ENCODE assay signal across 22 mouse cellular contexts in genomic region chr6:111481866-111482265, GRCm38 (mm10).
"Had no signal": no experiment of that assay in that cellular context is flagged by ENCODE, and none has a peak within 500 bp of the region (broad histone marks: within the 10 kb centered on the region; RNA-seq: fewer than 3 reads in every experiment).

No protein-coding gene starts in this region.

- H3K27me3 ChIP-seq: limb, embryonic 12.5 days; limb, embryonic 15.5 days; lung, embryonic 15.5 days; megakaryocyte, embryonic 14.5 days; neural tube, embryonic 12.5 days had no signal

- ATAC-seq: midbrain, embryonic 16.5 days had no signal

- H3K9ac ChIP-seq: limb, embryonic 12.5 days; limb, embryonic 15.5 days; liver, embryonic 14.5 days; lung, embryonic 15.5 days; neural tube, embryonic 12.5 days had no signal

- H3K36me3 ChIP-seq: limb, embryonic 12.5 days; limb, embryonic 15.5 days; lung, embryonic 15.5 days; midbrain, embryonic 10.5 days; neural tube, embryonic 12.5 days had no signal

- DNase-seq: kidney, adult 18-20 months; kidney, postnatal 25 days; lung, adult 18-20 months; lung, postnatal 10 days; lung, postnatal 36 days; right cerebral cortex, adult 18-20 months; right cerebral cortex, postnatal 14 days; right cerebral cortex, postnatal 4 days; thymus, adult 2 months; thymus, postnatal 14 days; thymus, postnatal 4 days had no signal

- H3K4me2 ChIP-seq: limb, embryonic 12.5 days; limb, embryonic 15.5 days; liver, embryonic 11.5 days; lung, embryonic 15.5 days; neural tube, embryonic 12.5 days had no signal

- H3K27ac ChIP-seq: kidney, postnatal 0 days; limb, embryonic 12.5 days; limb, embryonic 15.5 days; liver, embryonic 14.5 days; lung, embryonic 15.5 days; neural tube, embryonic 12.5 days; stomach, postnatal 0 days had no signal

- H3K9me3 ChIP-seq: limb, embryonic 12.5 days; limb, embryonic 15.5 days; lung, embryonic 15.5 days; megakaryocyte, embryonic 14.5 days; midbrain, embryonic 10.5 days; neural tube, embryonic 12.5 days had no signal

- H3K4me3 ChIP-seq: limb, embryonic 12.5 days; limb, embryonic 15.5 days; lung, embryonic 15.5 days; megakaryocyte, embryonic 14.5 days; midbrain, embryonic 10.5 days; neural tube, embryonic 12.5 days had no signal

- H3K4me1 ChIP-seq: limb, embryonic 12.5 days; limb, embryonic 15.5 days; lung, embryonic 15.5 days; megakaryocyte, embryonic 14.5 days; neural tube, embryonic 12.5 days had no signal
